Mouse (Mus musculus) hindbrain, embryonic 15.5 days (tissue): ENCODE measurements around the gene Mgmt. TPM values are rescaled to one million over a fixed set of nuclear protein-coding genes. Genes with fewer than 3 reads are reported as not detected.

Experiments used
- ATAC-seq: fragments of 200-750 bp; cut with Nextera tagmentation; 2 replicates; pipeline ENCODE4 v1.8.0; 2017; ENCODE audit warnings: low read depth, moderate number of reproducible peaks, moderate TSS enrichment; ENCODE audit not compliant: low FRiP score
- H3K27ac ChIP-seq: fragments of 300-500 bp; sonication (generic); replicated peaks from 2 replicates; pipeline ENCODE4 v1.5.1; 2015; ENCODE audit warnings: mild to moderate bottlenecking, inconsistent platforms
- H3K27me3 ChIP-seq: fragments of 300-500 bp; sonication (generic); 2 replicates; pipeline ENCODE4 v1.6.1; 2015; ENCODE audit warnings: control low read depth, inconsistent platforms
- H3K36me3 ChIP-seq: fragments of 300-500 bp; sonication (generic); 2 replicates; pipeline ENCODE4 v1.6.1; 2015; ENCODE audit warnings: control low read depth, inconsistent platforms
- H3K4me1 ChIP-seq: fragments of 300-500 bp; sonication (generic); replicated peaks from 2 replicates; pipeline ENCODE4 v1.6.1; 2015; ENCODE audit warnings: control low read depth, inconsistent platforms
- H3K4me2 ChIP-seq: fragments of 300-500 bp; sonication (generic); 2 replicates; pipeline ENCODE4 v1.6.1; 2015; ENCODE audit warnings: moderate library complexity, mild to moderate bottlenecking, inconsistent platforms
- H3K4me3 ChIP-seq: fragments of 300-500 bp; sonication (generic); 2 replicates; pipeline ENCODE4 v1.5.1; 2015; ENCODE audit warnings: mild to moderate bottlenecking, inconsistent platforms
- H3K9ac ChIP-seq: fragments of 300-500 bp; sonication (generic); 2 replicates; pipeline ENCODE4 v1.6.1; 2015; ENCODE audit warnings: inconsistent platforms
- H3K9me3 ChIP-seq: fragments of 300-500 bp; sonication (generic); 2 replicates; pipeline ENCODE4 v1.6.1; 2016; ENCODE audit warnings: control low read depth, inconsistent platforms
- WGBS: fragments of 180-500 bp; shearing (Covaris S2); methylation state at CpG from one replicate; pipeline ENCODE4 v1.1.7; 2015; 5-methylcytosine and 5-hydroxymethylcytosine counted together
- polyA plus RNA-seq: library from polyadenylated mRNA; unstranded; fragments of >200 nt; fragmentation: Nextera tagmentation; extraction: Ambion mirVana; gene quantifications from 2 replicates; pipeline ENCODE4 v1.2.1, GENCODE M21; 2015

Gene Mgmt
- polyA plus RNA-seq, 1 experiment from 2014 or later: 1.5 TPM

DNA sequence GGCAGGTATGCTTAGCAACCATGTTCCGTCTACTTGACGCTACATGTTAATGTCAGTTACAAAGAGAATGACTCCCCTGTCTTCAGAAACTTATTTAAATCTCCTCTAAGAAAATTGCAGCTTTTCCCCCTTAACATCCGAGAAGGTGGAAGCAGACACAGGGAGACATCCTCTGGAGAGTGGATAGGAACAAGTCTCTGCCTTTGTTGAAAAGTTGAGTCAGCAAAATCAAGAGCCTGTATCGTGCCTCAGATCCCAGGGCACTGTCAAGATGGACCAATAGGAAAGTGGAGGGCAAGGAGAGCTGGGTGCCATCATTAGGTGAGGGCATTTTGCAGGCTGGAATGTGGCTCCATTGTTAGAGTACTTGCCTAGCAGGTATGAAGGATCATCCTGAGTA is 172.6 kb downstream of the Mgmt start:
- Histone ChIP-seq H3K27me3 (no peaks in the 10 kb centered on the region), H3K27ac (no peak overlapping the region), H3K36me3 (no peaks in the 10 kb centered on the region), H3K4me2 (no peak overlapping the region), H3K9me3 (no peaks in the 10 kb centered on the region), H3K4me3 (no peak overlapping the region), H3K4me1 (peaks cover 8% of the 10 kb centered on the region; the same call in 1 of the 2 replicates), H3K9ac (no peak overlapping the region)
- ATAC-seq: no peak
- WGBS: 82% methylated on average over 4 of the region's 4 CpGs

DNA sequence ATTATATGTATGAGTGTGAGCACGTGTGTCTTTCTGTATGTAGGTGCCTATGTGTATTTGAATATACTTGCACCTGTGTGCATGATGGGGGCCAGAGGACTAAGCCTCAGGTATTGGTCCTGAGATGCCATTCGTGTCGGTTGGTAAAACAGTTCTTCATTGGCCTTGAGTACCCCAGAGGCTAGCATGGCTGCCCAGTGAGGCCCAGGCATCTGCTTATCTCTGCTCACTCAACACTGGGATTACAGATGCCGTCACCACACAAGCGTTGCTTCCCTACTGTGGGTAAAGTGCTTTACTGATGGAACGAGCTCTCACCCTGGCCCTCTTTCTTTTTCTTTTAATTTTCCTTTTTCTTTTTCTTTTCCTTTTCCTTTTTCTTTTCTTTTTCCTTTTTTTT is 173.3 kb downstream of the Mgmt start:
- H3K9me3 ChIP-seq: no peaks in the 10 kb centered on the region
- H3K27me3 ChIP-seq: no peaks in the 10 kb centered on the region
- no peak overlapping the region for H3K4me2 ChIP-seq
- no peaks in the 10 kb centered on the region for H3K36me3 ChIP-seq
- H3K4me3 ChIP-seq: no peak overlapping the region
- no peak for ATAC-seq
- H3K27ac ChIP-seq: no peak overlapping the region
- peaks cover 8% of the 10 kb centered on the region; the same call in 1 of the 2 replicates for H3K4me1 ChIP-seq
- no peak overlapping the region for H3K9ac ChIP-seq
- WGBS: 84% methylated on average over 6 of the region's 6 CpGs

- Histone ChIP-seq H3K36me3 (no peaks in the 10 kb centered on the region), H3K27ac (no peak overlapping the region), H3K9ac (no peak overlapping the region), H3K9me3 (no peaks in the 10 kb centered on the region), H3K27me3 (no peaks in the 10 kb centered on the region), H3K4me1 (peaks cover 8% of the 10 kb centered on the region; the same call in 1 of the 2 replicates), H3K4me2 (no peak overlapping the region), H3K4me3 (no peak overlapping the region)
- WGBS: 85% methylated on average over 5 of the region's 5 CpGs
- ATAC-seq: no peak
Measured at GRCm38 (mm10) chr7:137068796-137069195, 174.4 kb downstream of the Mgmt start.

DNA sequence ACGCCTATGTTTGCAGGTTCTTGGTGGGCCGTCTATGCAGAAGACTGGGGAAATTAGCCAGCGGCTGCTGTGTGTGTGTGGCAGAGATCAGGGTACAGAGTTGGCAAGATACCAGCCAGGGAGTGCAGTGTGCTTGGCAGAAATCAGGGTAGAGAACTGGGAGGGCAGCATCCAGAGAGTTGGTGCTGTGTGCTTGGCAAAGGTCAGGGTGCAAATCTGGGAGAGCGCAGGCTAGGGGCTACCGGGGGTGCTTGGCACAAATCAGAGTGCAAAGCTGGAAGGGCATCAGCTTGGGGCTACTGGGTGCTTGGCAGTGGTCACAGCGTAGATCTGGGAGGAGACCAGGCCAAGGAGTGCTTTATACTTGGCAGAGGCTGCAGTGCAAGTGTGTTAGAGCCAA is 175.4 kb downstream of the Mgmt start:
- no peaks in the 10 kb centered on the region for H3K27me3 ChIP-seq
- no peaks in the 10 kb centered on the region for H3K4me1 ChIP-seq
- H3K36me3 ChIP-seq: no peaks in the 10 kb centered on the region
- no peak overlapping the region for H3K4me2 ChIP-seq
- H3K4me3 ChIP-seq: no peak overlapping the region
- 83% methylated on average over 6 of the region's 6 CpGs for WGBS
- no peak overlapping the region for H3K27ac ChIP-seq
- no peak for ATAC-seq
- H3K9ac ChIP-seq: no peak overlapping the region
- H3K9me3 ChIP-seq: no peaks in the 10 kb centered on the region

DNA sequence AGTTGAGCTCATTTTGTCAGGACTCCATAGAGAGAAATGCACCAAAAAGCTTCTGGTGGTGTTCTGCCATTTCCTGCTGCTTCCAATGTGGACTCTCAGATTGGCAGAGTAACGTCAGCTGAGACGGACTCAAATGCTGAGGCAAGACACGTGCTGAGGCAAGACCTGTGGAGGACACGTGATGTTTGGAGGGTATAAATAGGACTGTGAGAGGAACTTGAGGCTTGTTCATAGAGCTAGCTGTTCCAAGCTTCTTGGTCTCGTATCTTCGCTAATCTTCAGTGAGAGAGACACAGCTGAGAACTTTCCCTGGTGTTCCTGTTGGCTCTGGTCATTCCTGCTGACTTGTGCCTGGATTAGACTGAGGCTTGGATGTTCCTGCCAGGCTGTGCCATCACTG is 176.9 kb downstream of the Mgmt start:
- Histone ChIP-seq H3K4me1 (no peaks in the 10 kb centered on the region), H3K27ac (no peak overlapping the region), H3K27me3 (no peaks in the 10 kb centered on the region), H3K9me3 (no peaks in the 10 kb centered on the region), H3K36me3 (no peaks in the 10 kb centered on the region), H3K9ac (no peak overlapping the region), H3K4me2 (no peak overlapping the region), H3K4me3 (no peak overlapping the region)
- no peak for ATAC-seq
- 91% methylated on average over 6 of the region's 6 CpGs for WGBS

GRCm38 (mm10) chr7:137073878-137074277 is 179.5 kb downstream of the Mgmt start:
- Histone ChIP-seq H3K4me2 (no peak overlapping the region), H3K4me3 (no peak overlapping the region), H3K9ac (no peak overlapping the region), H3K27ac (no peak overlapping the region), H3K9me3 (no peaks in the 10 kb centered on the region), H3K4me1 (no peaks in the 10 kb centered on the region), H3K36me3 (no peaks in the 10 kb centered on the region), H3K27me3 (no peaks in the 10 kb centered on the region)
- ATAC-seq: no peak
- 61% methylated on average over 5 of the region's 5 CpGs for WGBS

- Histone ChIP-seq H3K36me3 (no peaks in the 10 kb centered on the region), H3K27ac (no peak overlapping the region), H3K4me1 (no peaks in the 10 kb centered on the region), H3K4me2 (no peak overlapping the region), H3K27me3 (no peaks in the 10 kb centered on the region), H3K9ac (no peak overlapping the region), H3K9me3 (no peaks in the 10 kb centered on the region), H3K4me3 (no peak overlapping the region)
- WGBS: 88% methylated on average over 6 of the region's 6 CpGs
- ATAC-seq: no peak
Measured at GRCm38 (mm10) chr7:137074324-137074723, 179.9 kb downstream of the Mgmt start.

DNA sequence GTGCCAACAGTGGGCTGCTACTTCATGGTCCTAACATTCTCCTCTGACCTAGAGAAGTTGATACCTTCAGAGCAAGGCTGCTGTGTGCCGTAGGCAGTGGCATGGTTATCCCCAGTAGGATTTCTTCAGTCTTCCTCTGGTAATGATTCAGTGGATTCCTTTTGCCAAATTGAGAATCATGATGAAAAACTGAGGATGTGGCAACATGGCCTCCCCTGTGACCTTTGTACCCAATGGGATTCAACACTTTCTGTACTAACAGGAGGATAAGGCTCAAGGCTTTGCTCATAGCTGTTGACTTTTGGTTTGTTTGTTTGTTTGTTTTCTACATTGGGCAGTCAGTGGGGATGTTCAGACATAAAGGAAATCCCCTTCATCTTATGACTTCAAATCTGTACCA is 180.9 kb downstream of the Mgmt start:
- Histone ChIP-seq H3K27me3 (no peaks in the 10 kb centered on the region), H3K27ac (no peak overlapping the region), H3K4me1 (no peaks in the 10 kb centered on the region), H3K9ac (no peak overlapping the region), H3K4me3 (no peak overlapping the region), H3K9me3 (no peaks in the 10 kb centered on the region), H3K4me2 (no peak overlapping the region), H3K36me3 (no peaks in the 10 kb centered on the region)
- ATAC-seq: no peak
- 100% methylated on average over 1 of the region's 1 CpGs for WGBS

DNA sequence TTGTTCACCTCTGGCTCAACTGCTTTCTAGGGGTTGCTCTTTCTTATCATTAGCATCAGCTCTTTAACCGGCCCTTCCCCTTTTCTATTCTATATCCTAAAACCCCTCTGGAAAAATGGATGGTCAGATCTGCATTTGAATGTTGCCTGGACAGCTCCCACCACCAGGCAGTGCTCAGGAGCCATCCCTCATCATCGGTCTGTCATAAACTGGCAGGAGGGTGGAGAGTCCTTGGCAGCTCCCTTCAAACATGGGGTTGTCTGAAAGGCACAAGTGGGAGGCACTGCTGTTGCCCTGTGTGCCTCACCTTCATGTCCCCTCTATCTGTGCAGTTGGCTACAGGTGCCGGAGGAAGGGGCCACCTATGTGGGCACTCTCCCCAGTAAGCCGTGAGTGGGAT is 185.8 kb downstream of the Mgmt start:
- H3K4me1 ChIP-seq: no peaks in the 10 kb centered on the region

DNA sequence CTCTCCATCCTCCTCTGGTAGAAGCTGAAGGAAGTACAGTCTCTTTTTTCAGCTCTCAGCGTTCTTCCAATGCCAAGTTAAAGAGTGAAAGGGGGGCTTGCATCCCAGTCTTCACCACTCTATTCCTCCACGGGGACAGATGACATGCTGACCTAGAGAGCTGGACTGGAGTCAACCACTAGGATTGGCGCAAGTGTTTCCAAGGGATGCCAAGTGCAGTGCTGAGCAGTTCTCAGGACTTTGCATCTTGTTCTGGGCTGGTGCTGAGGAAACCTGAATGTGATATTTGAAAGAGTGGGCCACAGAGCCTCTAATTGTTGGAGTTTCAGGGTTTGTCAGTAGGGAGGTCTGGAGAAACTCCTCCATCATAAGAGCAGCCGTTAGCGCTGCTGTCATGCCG is 187.8 kb downstream of the Mgmt start:
- 75% methylated on average over 6 of the region's 6 CpGs for WGBS
- no peak overlapping the region for H3K27ac ChIP-seq
- no peaks in the 10 kb centered on the region for H3K9me3 ChIP-seq
- no peak overlapping the region for H3K4me3 ChIP-seq
- peaks cover 15% of the 10 kb centered on the region for H3K4me1 ChIP-seq
- H3K36me3 ChIP-seq: no peaks in the 10 kb centered on the region
- no peak overlapping the region for H3K4me2 ChIP-seq
- no peak for ATAC-seq
- no peaks in the 10 kb centered on the region for H3K27me3 ChIP-seq
- H3K9ac ChIP-seq: no peak overlapping the region

More for the DNA sequence above, 185.8 kb downstream of the Mgmt start:
- H3K4me3 ChIP-seq: no peak overlapping the region
- no peaks in the 10 kb centered on the region for H3K27me3 ChIP-seq
- ATAC-seq: no peak
- no peak overlapping the region for H3K27ac ChIP-seq
- 84% methylated on average over 4 of the region's 4 CpGs for WGBS
- no peak overlapping the region for H3K4me2 ChIP-seq
- no peak overlapping the region for H3K9ac ChIP-seq
- no peaks in the 10 kb centered on the region for H3K36me3 ChIP-seq
- no peaks in the 10 kb centered on the region for H3K9me3 ChIP-seq

DNA sequence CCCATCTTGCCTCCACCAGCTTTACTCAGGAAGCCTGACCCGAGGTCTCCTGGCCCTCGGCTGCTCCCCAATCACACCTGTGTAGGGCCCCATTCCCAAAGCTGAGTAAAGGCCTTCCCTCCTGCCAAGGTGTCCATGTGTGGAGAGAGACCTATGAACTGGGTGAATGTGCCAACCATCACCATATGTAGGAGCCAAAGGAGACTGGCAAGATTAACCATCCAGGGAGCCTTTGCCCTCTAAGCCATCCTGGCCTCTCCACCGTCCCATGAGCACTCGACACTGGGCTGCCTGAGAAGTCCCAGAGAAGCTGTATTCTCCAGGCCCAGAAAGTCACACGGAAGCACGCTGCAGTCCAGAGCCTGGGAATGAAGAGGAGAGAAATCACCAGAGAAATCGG is 190.2 kb downstream of the Mgmt start:
- H3K27ac ChIP-seq: no peak overlapping the region
- 97% methylated on average over 7 of the region's 7 CpGs for WGBS
- no peaks in the 10 kb centered on the region for H3K36me3 ChIP-seq
- H3K9me3 ChIP-seq: no peaks in the 10 kb centered on the region
- H3K4me2 ChIP-seq: no peak overlapping the region
- H3K27me3 ChIP-seq: no peaks in the 10 kb centered on the region
- H3K4me3 ChIP-seq: no peak overlapping the region
- ATAC-seq: no peak
- peaks cover 16% of the 10 kb centered on the region for H3K4me1 ChIP-seq
- no peak overlapping the region for H3K9ac ChIP-seq

- Histone ChIP-seq H3K9me3 (no peaks in the 10 kb centered on the region), H3K9ac (no peak overlapping the region), H3K36me3 (no peaks in the 10 kb centered on the region), H3K27ac (no peak overlapping the region; the same call in 1 of the 2 replicates), H3K27me3 (no peaks in the 10 kb centered on the region), H3K4me1 (peaks cover 18% of the 10 kb centered on the region), H3K4me2 (peak overlapping the region; percentile 7; the same call in 1 of the 2 replicates), H3K4me3 (no peak overlapping the region)
- 43% methylated on average over 14 of the region's 14 CpGs for WGBS
- peak; percentile 65; the same call in 1 of the 2 replicates for ATAC-seq
Measured at GRCm38 (mm10) chr7:137085969-137086606, 191.7 kb downstream of the Mgmt start.

DNA sequence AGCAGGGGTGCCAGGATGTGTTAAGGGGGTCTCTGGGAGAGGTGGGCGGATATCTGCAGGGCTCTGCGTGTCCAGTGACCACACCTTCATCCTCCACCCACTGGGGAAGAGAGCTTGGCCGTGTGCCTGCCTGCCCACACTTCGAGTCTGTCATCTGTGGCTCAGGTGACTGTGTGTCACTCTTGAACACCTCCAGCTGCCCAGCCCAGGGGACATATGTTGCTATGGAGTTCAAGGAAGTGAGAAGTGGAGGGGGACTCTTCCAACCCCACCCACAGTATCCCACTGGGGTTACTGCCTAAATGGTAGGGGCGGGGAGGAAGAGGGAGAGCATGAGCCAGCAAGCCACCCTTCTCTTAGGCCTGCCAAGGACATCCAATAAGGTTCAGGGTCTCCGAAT is 192.7 kb downstream of the Mgmt start:
- H3K4me2 ChIP-seq: no peak overlapping the region
- ATAC-seq: no peak
- H3K9ac ChIP-seq: no peak overlapping the region
- H3K36me3 ChIP-seq: no peaks in the 10 kb centered on the region
- no peaks in the 10 kb centered on the region for H3K9me3 ChIP-seq
- H3K27me3 ChIP-seq: no peaks in the 10 kb centered on the region
- H3K27ac ChIP-seq: no peak overlapping the region
- peaks cover 27% of the 10 kb centered on the region for H3K4me1 ChIP-seq
- H3K4me3 ChIP-seq: no peak overlapping the region
- WGBS: 71% methylated on average over 6 of the region's 6 CpGs
